Mouse (Mus musculus) limb, embryonic 15.5 days (tissue): Measurements from ENCODE around the gene Taf6l. TPM values are rescaled to one million over a fixed set of nuclear protein-coding genes. Genes with fewer than 3 reads are reported as not detected.

Experiments used
- ATAC-seq: fragments of 200-750 bp; cut with Nextera tagmentation; 2 replicates; pipeline ENCODE4 v1.8.0; 2017; ENCODE audit warnings: low read depth, moderate TSS enrichment; ENCODE audit not compliant: insufficient number of reproducible peaks, low FRiP score, low TSS enrichment
- H3K27ac ChIP-seq: fragments of 300-500 bp; sonication (generic); 2 replicates; pipeline ENCODE4 v1.5.1; 2015; ENCODE audit warnings: moderate library complexity, mild to moderate bottlenecking, inconsistent platforms
- H3K27me3 ChIP-seq: fragments of 300-500 bp; sonication (generic); 2 replicates; pipeline ENCODE4 v1.6.1; 2015; ENCODE audit warnings: inconsistent platforms
- H3K36me3 ChIP-seq: fragments of 300-500 bp; sonication (generic); 2 replicates; pipeline ENCODE4 v1.6.1; 2015; ENCODE audit warnings: inconsistent platforms
- H3K4me1 ChIP-seq: fragments of 300-500 bp; sonication (generic); 2 replicates; pipeline ENCODE4 v1.6.1; 2015; ENCODE audit warnings: inconsistent platforms
- H3K4me2 ChIP-seq: fragments of 300-500 bp; sonication (generic); 2 replicates; pipeline ENCODE4 v1.6.1; 2015; ENCODE audit warnings: mild to moderate bottlenecking, inconsistent platforms
- H3K4me3 ChIP-seq: fragments of 300-500 bp; sonication (generic); 2 replicates; pipeline ENCODE4 v1.5.1; 2015; ENCODE audit warnings: mild to moderate bottlenecking, inconsistent platforms
- H3K9ac ChIP-seq: fragments of 300-500 bp; sonication (generic); 2 replicates; pipeline ENCODE4 v1.6.1; 2015; ENCODE audit warnings: inconsistent platforms
- H3K9me3 ChIP-seq: fragments of 300-500 bp; sonication (generic); 2 replicates; pipeline ENCODE4 v1.6.1; 2016; ENCODE audit warnings: inconsistent platforms
- WGBS: fragments of 180-500 bp; shearing (Covaris S2); methylation state at CpG from one replicate; pipeline ENCODE4 v1.1.7; 2015; 5-methylcytosine and 5-hydroxymethylcytosine counted together
- polyA plus RNA-seq: library from polyadenylated mRNA; unstranded; fragments of >200 nt; fragmentation: Nextera tagmentation; extraction: Ambion mirVana; gene quantifications from 2 replicates; pipeline ENCODE4 v1.2.1, GENCODE M21; 2015

Taf6l gene
- polyA plus RNA-seq, 1 experiment from 2014 or later = 25.3 TPM

DNA sequence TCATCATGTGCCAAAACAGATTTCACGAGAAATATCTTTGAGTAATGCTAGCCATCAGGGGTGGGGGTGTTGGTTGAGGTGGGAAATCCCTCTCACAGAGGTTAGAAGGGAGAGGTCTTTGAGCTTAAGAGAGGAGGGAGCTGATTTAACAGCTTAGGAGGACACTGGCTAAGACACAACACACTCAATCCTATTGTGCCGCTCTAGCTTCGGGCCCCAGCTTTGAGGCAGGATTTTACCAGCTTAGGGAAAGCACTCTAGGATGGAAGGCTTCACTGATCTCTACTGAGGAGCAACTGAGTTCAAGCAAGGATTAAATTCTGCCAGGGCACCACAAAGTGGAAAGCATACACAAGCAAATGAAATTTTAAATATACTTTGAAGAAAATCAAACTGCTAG is 30.8 kb upstream of the Taf6l start:
- peaks cover 38% of the 10 kb centered on the region for H3K36me3 ChIP-seq
- no peak overlapping the region for H3K4me3 ChIP-seq
- H3K27ac ChIP-seq = 0 out of 2 replicates have a peak overlapping the region, but pooled peaks have one; percentile 22
- H3K9me3 ChIP-seq = no peaks in the 10 kb centered on the region
- no peak for ATAC-seq
- 80% methylated on average over 3 of the region's 3 CpGs for WGBS
- no peak overlapping the region for H3K9ac ChIP-seq
- no peaks in the 10 kb centered on the region for H3K27me3 ChIP-seq
- H3K4me2 ChIP-seq = 0 out of 2 replicates have a peak overlapping the region, but pooled peaks have one; percentile 12
- peaks cover 24% of the 10 kb centered on the region for H3K4me1 ChIP-seq

DNA sequence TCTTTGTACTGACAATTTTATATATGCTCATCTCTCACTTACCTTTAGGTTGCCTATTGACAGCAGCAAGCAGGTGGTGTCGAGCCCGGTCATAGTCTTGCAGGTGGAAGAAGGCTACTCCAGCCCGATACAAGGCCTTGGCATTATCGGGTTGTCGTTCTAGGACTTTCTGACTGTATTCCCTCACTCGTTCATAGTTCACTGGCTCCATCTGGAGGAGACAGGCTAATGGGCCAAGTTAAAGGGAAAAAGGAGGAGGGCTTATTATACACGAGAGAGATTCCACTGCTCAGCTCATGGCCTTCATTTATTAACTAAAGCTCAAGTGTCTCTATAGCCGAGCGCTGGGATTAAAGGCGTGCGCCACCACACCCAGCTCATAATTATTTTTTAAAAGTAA is 29.6 kb upstream of the Taf6l start:
- H3K27ac ChIP-seq = no peak overlapping the region
- H3K27me3 ChIP-seq = no peaks in the 10 kb centered on the region
- H3K4me1 ChIP-seq = peaks cover 21% of the 10 kb centered on the region
- ATAC-seq = no peak
- WGBS = 71% methylated on average over 11 of the region's 11 CpGs
- no peak overlapping the region for H3K4me3 ChIP-seq
- no peaks in the 10 kb centered on the region for H3K9me3 ChIP-seq
- H3K4me2 ChIP-seq = no peak overlapping the region
- H3K9ac ChIP-seq = no peak overlapping the region
- peaks cover 48% of the 10 kb centered on the region for H3K36me3 ChIP-seq

DNA sequence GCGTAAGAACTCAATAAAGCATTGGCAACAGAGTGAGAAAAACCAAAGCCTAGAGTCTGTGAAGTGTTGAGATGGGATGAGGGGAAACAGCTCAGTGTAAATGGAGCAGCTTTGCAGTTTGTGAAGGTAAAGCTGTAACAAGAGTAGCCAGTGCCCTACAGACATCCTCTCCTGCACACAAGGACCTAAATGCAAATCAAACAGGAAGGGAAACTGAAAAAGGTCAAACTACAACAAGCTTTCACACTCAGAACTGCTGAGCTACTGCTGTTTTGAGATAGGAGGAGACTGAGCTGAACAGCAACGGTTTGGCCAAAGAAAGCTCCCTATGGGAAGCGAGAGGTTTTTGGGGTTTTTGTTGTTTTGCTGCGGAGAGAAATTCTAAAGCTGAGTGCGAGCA is 20.6 kb upstream of the Taf6l start:
- H3K4me3 ChIP-seq = no peak overlapping the region
- H3K4me1 ChIP-seq = peaks cover 8% of the 10 kb centered on the region; the same call in 1 of the 2 replicates
- H3K27ac ChIP-seq = no peak overlapping the region
- no peak overlapping the region for H3K9ac ChIP-seq
- H3K4me2 ChIP-seq = no peak overlapping the region
- H3K36me3 ChIP-seq = peaks cover 60% of the 10 kb centered on the region
- H3K9me3 ChIP-seq = no peaks in the 10 kb centered on the region
- WGBS = 91% methylated on average over 5 of the region's 5 CpGs
- no peaks in the 10 kb centered on the region for H3K27me3 ChIP-seq
- ATAC-seq = no peak

DNA sequence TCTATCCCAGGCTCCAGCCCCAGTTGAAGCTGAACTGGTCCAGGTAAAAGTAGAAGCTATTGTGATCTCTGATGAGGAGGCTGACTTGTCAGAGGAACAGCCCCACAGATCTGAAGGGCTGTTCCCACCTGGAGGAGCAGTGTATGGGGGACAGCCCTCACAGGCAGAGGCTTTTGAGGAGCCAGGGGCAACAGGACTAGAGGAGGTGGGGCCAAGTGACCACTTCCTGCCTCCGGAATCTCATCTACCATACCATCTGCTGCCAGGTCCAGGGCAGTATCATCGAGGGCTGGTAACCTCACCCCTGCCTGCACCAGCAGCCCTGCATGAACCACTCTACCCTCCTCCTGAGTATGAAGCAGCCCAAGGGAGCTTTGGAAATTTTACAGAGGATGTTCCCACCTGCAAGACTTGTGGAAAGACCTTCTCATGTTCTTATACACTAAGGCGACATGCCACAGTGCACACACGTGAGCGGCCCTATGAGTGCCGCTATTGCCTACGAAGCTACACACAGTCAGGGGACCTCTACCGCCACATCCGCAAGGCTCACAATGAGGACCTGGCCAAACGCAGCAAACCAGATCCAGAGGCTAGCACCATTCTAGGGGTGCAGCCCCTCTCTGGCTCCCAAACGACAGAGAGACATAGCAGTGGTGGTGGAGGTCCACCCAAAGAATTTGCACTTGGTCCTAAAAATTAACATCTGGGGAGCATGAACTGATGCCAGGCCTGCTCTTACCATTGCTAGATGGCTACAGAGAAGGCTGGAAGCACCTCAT is 17.9 kb upstream of the Taf6l start:
- Histone ChIP-seq H3K4me2 (no peak overlapping the region), H3K9ac (no peak overlapping the region), H3K36me3 (peaks cover 39% of the 10 kb centered on the region), H3K9me3 (no peaks in the 10 kb centered on the region), H3K4me1 (peaks cover 8% of the 10 kb centered on the region; the same call in 1 of the 2 replicates), H3K4me3 (no peak overlapping the region), H3K27ac (no peak overlapping the region), H3K27me3 (no peaks in the 10 kb centered on the region)
- 88% methylated on average over 11 of the region's 11 CpGs for WGBS
- ATAC-seq = no peak

DNA sequence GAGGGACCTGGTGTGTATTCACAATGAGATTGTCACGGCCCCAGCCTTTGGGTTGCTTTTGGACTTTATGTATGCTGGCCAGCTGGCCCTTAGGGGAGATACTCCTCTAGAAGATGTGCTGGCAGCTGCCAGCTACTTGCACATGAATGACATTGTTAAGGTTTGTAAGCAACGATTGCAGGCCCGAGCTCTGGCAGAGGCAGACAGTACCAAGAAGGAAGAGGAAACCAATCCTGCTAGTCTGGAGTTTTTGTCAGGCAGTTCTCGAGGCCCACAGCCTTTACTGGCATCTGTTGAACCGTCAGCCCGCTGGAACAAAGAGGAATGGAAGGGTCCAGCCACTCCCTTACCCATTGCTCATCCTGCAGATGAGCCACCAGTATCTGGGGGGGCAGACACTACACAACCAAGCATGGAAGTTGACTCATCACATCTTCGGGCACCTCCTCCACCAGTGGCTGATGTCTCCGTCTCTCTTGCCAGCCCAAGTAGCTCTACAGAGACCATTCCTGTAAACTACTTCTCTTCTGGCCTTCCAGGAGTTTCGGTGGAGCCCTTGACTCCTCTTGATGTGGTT is 17.1 kb upstream of the Taf6l start:
- H3K4me3 ChIP-seq = peak overlapping the region; percentile 68; the same call in 1 of the 2 replicates
- no peak for ATAC-seq
- peaks cover 8% of the 10 kb centered on the region; the same call in 1 of the 2 replicates for H3K4me1 ChIP-seq
- peak overlapping the region; percentile 59 for H3K4me2 ChIP-seq
- no peaks in the 10 kb centered on the region for H3K9me3 ChIP-seq
- no peak overlapping the region for H3K9ac ChIP-seq
- 90% methylated on average over 9 of the region's 9 CpGs for WGBS
- peak overlapping the region; percentile 92; the same call in 1 of the 2 replicates for H3K27ac ChIP-seq
- peaks cover 34% of the 10 kb centered on the region for H3K36me3 ChIP-seq
- H3K27me3 ChIP-seq = no peaks in the 10 kb centered on the region

DNA sequence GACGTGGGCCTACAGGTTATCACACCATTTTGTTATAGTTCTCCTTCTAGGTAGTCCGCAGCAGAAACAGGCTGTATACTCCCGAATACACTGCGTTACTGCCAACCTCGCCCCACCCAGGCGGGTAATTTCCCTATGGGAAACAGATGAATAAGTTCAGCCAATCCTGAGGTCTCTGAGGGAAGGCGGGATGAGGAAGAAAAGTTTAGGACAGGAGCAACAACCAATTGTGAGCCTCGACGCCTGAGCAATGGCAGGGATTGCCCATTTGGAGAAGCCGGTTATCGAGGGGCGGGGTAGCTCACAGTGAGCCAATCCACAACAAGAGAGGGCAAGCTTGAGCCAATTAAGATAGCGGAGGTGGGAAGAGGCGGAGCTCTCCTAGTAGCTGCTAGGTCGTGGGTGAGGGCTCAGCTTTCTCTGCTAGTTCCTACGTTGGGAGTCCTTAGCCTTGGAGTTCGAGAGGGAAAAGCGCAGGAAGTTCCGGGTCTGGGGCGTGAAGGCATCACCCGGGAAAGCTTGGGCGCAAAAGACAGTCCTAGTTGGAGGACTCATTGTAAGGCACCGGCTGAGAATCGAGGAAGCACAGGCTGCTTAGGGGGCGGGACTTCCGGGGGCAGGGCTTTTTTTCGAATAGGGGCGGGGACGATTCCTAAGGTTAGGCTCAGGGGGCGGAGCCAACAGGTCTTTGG is 16.1 kb upstream of the Taf6l start, which contains the start of gene Zbtb3:
Gene Zbtb3 (plus strand): TSS at position 426 of the 692 bp plus-strand sequence.
- WGBS = under 1% methylated on average over 30 of the region's 30 CpGs
- peak; percentile 97 for ATAC-seq
- Histone ChIP-seq H3K36me3 (peaks cover 29% of the 10 kb centered on the region), H3K27ac (peak within 1 kb of the TSS; percentile 92), H3K9me3 (no peaks in the 10 kb centered on the region), H3K4me1 (peaks cover 14% of the 10 kb centered on the region), H3K4me2 (peak within 1 kb of the TSS; percentile 59), H3K4me3 (peak within 1 kb of the TSS; percentile 68), H3K9ac (0 out of 2 replicates have a peak within 1 kb of the TSS, but pooled peaks have one; percentile 11), H3K27me3 (no peaks in the 10 kb centered on the region)

DNA sequence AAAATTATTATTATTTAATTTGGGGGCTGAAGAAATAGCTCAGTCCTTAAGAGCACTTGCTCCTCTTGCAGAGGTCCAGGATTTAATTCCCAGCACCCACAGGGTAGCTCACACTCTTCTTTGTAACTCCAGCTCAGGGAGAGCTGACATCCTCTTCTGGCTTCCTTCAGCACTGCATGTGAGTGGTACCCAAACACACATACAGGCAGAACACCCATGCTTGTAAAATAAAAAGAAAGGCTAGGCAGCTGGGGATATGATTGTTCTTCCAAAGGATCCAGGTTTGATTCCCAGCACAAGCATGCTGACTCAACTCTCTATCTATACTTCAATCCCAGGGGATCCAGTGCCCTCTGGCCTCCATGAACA is 12.7 kb upstream of the Taf6l start:
- Histone ChIP-seq H3K27ac (peak overlapping the region; percentile 75; the same call in 1 of the 2 replicates), H3K4me3 (peak overlapping the region; percentile 58), H3K9ac (no peak overlapping the region), H3K27me3 (no peaks in the 10 kb centered on the region), H3K4me1 (peaks cover 20% of the 10 kb centered on the region), H3K9me3 (no peaks in the 10 kb centered on the region), H3K36me3 (peaks cover 21% of the 10 kb centered on the region), H3K4me2 (peak overlapping the region; percentile 67)
- no peak for ATAC-seq

DNA sequence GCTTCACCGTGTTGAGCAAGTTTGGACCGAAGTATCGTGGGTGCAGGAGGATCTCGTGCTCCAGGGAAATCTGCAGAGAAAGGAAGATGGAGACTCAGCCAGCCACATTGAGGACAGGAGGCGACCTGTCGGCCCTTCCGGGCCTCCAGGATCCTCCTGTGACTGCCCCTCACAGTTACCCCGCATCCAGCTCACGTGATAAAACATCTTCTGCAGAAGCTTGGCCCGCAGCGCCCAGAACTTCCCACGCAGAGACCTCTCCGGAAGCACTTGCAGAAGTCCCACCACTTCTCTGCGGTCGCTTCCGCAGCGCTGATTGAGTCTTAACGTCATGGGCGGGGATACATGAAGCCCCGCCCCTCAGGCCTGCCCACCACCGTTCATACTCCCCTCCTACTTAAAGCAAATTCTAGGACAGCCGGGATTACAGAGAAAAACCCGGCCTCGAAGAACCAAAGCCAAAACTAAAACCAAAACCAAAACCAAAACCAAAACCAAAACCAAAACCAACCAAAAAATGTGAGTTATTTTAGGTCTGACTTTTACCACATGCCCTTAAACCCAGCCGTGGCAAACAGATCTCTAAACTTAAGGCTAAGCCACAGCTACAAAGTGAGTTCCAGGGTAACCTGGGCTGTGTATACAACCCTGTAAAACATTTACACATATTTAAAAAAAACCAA is 12.2 kb upstream of the Taf6l start, which contains the start of gene Polr2g:
Gene Polr2g (minus strand): TSS at position 314 of the 683 bp plus-strand sequence.
- H3K4me1 ChIP-seq = peaks cover 20% of the 10 kb centered on the region
- H3K27me3 ChIP-seq = no peaks in the 10 kb centered on the region
- H3K9me3 ChIP-seq = no peaks in the 10 kb centered on the region
- peak within 1 kb of the TSS; percentile 67 for H3K4me2 ChIP-seq
- peaks cover 26% of the 10 kb centered on the region for H3K36me3 ChIP-seq
- peak within 1 kb of the TSS; percentile 58 for H3K4me3 ChIP-seq
- peak within 1 kb of the TSS; percentile 75 for H3K27ac ChIP-seq
- peak; percentile 77 for ATAC-seq
- H3K9ac ChIP-seq = peak within 1 kb of the TSS; percentile 64
- under 1% methylated on average over 25 of the region's 25 CpGs for WGBS

DNA sequence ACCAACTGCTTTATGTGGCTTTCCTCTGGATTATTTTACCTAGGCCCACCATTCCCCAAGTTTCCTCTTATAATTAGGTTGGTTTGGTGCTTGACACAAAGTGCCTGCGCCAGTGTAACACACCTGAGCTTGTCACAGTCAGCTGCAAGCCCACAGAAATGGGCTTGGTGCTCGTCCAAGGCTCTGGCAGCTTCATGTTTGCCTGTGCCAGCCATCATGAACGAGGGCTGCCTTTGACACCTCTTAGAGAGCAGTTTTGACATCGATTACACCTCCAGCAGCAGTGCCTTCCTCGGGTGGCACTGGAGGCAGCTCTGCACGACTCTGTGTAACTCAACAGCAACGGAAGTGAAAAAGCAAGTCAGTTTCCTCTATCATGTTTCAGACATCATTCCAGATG is 4.0 kb upstream of the Taf6l start:
- Histone ChIP-seq H3K9me3 (no peaks in the 10 kb centered on the region), H3K4me3 (no peak overlapping the region), H3K27me3 (no peaks in the 10 kb centered on the region), H3K4me2 (no peak overlapping the region), H3K36me3 (peaks cover 33% of the 10 kb centered on the region), H3K27ac (no peak overlapping the region), H3K9ac (no peak overlapping the region), H3K4me1 (peaks cover 9% of the 10 kb centered on the region)
- no peak for ATAC-seq
- 81% methylated on average over 7 of the region's 7 CpGs for WGBS

DNA sequence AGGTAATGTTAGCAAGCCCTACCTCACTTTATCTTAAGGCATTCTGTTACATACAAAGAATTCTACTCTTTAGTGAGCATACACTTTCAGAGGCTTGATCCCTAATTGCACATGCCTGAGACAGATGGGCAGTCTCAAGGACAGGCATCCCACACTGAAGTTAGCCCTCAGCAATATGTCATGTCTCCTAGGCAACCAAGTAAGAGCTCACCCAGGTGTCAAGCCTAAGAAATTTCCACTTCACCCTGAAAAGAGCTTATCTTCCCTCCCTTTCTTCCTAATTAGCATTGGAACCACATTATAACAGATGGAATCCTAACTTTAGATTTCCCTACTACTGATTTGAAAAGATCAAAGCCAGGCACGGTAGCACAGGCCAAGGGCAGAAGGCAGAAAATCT is 3.0 kb upstream of the Taf6l start:
- WGBS = 47% methylated on average over 1 of the region's 1 CpGs
- Histone ChIP-seq H3K9me3 (no peaks in the 10 kb centered on the region), H3K27me3 (no peaks in the 10 kb centered on the region), H3K4me2 (no peak overlapping the region), H3K4me3 (no peak overlapping the region), H3K4me1 (peaks cover 13% of the 10 kb centered on the region), H3K27ac (no peak overlapping the region), H3K9ac (no peak overlapping the region), H3K36me3 (peaks cover 24% of the 10 kb centered on the region)
- no peak for ATAC-seq

DNA sequence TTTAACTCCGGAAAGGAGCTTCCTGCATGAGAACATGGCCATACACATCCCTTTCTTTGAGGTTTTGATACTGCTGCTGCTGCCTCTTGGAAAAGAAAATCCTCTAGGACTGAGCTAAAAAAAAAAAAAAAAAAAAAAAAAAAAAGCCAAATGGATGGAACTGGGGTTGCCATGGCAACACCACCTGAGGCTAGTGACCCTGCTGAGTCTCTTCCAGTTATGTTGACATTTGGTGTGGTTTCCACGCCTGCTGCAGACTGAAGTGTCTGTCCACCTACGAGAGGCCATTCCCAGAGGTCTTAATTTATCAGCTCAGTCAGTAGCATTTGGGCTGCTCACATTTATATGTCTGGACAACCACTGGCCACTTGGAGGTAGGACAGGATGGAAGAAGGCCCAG is 2.3 kb upstream of the Taf6l start:
- no peaks in the 10 kb centered on the region for H3K27me3 ChIP-seq
- no peak overlapping the region for H3K4me3 ChIP-seq
- peaks cover 13% of the 10 kb centered on the region for H3K4me1 ChIP-seq
- H3K9ac ChIP-seq = no peak overlapping the region
- H3K36me3 ChIP-seq = peaks cover 24% of the 10 kb centered on the region
- no peaks in the 10 kb centered on the region for H3K9me3 ChIP-seq
- WGBS = 21% methylated on average over 3 of the region's 3 CpGs
- H3K4me2 ChIP-seq = no peak overlapping the region
- ATAC-seq = no peak
- H3K27ac ChIP-seq = no peak overlapping the region
